Mouse (Mus musculus) limb, embryonic 14.5 days (tissue): ENCODE measurements around the gene Ggt5. TPM values are rescaled to one million over a fixed set of nuclear protein-coding genes. Genes with fewer than 3 reads are reported as not detected.

Source experiments
- ATAC-seq: fragments of 200-750 bp; cut with Nextera tagmentation; 2 replicates; pipeline ENCODE4 v1.8.0; 2017; ENCODE audit warnings: low read depth, moderate number of reproducible peaks, moderate TSS enrichment; ENCODE audit not compliant: low FRiP score
- DNase-seq: peaks from one replicate; pipeline ENCODE4 v3.0.0-alpha.2; 2015; ENCODE audit warnings: low spot score
- H3K27ac ChIP-seq: fragments of 300-500 bp; sonication (generic); replicated peaks from 2 replicates; pipeline ENCODE4 v1.5.1; 2014; ENCODE audit warnings: low read depth, mild to moderate bottlenecking, low read length, moderate library complexity, mixed read lengths
- H3K27me3 ChIP-seq: fragments of 300-500 bp; sonication (generic); 2 replicates; pipeline ENCODE4 v1.6.1; 2014; ENCODE audit warnings: low read length, mixed read lengths; ENCODE audit not compliant: control insufficient read depth, insufficient read depth
- H3K36me3 ChIP-seq: fragments of 300-500 bp; sonication (generic); 2 replicates; pipeline ENCODE4 v1.6.1; 2014; ENCODE audit warnings: mild to moderate bottlenecking, low read length, moderate library complexity, mixed read lengths; ENCODE audit not compliant: control insufficient read depth, insufficient read depth
- H3K4me1 ChIP-seq: fragments of 300-500 bp; sonication (generic); 2 replicates; pipeline ENCODE4 v1.6.1; 2014; ENCODE audit warnings: antibody characterized with exemption, low read length, mixed read lengths; ENCODE audit not compliant: control insufficient read depth, insufficient read depth
- H3K4me2 ChIP-seq: fragments of 300-500 bp; sonication (generic); replicated peaks from 2 replicates; pipeline ENCODE4 v1.6.1; 2014; ENCODE audit warnings: low read depth, mild to moderate bottlenecking, low read length, moderate library complexity; ENCODE audit not compliant: severe bottlenecking
- H3K4me3 ChIP-seq: fragments of 300-500 bp; sonication (generic); replicated peaks from 2 replicates; pipeline ENCODE4 v1.5.1; 2014; ENCODE audit warnings: low read length
- H3K9ac ChIP-seq: fragments of 300-500 bp; sonication (generic); 2 replicates; pipeline ENCODE4 v1.6.1; 2014; ENCODE audit warnings: mild to moderate bottlenecking, low read depth, low read length, moderate library complexity; ENCODE audit not compliant: severe bottlenecking
- H3K9me3 ChIP-seq: fragments of 300-500 bp; sonication (generic); 2 replicates; pipeline ENCODE4 v1.6.1; 2016; ENCODE audit warnings: low read length; ENCODE audit not compliant: control insufficient read depth
- POLR2A ChIP-seq: fragments of 200-500 bp; IDR thresholded peaks from 2 replicates; pipeline ENCODE4 v1.8.0; 2012; ENCODE audit warnings: inconsistent platforms, mild to moderate bottlenecking, moderate library complexity, borderline replicate concordance; ENCODE audit not compliant: insufficient read depth, insufficient read length; ENCODE audit errors: extremely low read depth
- WGBS: fragments of 180-500 bp; shearing (Covaris S2); extraction: QIAGEN DNeasy Blood & Tissue Kit; methylation state at CpG from one replicate; pipeline ENCODE4 v1.1.7; 2014; 5-methylcytosine and 5-hydroxymethylcytosine counted together
- polyA plus RNA-seq, 2 experiments: library from polyadenylated mRNA; depleted of rRNA in 1 of 2; stranded (reverse) in 1 of 2; unstranded in 1 of 2; fragments of >200 nt; fragmentation: Nextera tagmentation in 1 of 2; extraction: Ambion mirVana in 1 of 2; gene quantifications; 2 replicates each; pipeline versions ENCODE4 v1.2.1 to v1.2.3; 2012 to 2014

Ggt5 gene
- polyA plus RNA-seq, 2 experiments = 1.1 to 7.5 TPM

- Histone ChIP-seq H3K27ac (no peak overlapping the region), H3K9ac (no peak overlapping the region), H3K36me3 (no peaks in the 10 kb centered on the region), H3K4me3 (no peak overlapping the region), H3K9me3 (no peaks in the 10 kb centered on the region), H3K4me1 (no peaks in the 10 kb centered on the region), H3K27me3 (no peaks in the 10 kb centered on the region), H3K4me2 (no peak overlapping the region)
- DNase-seq (no peak), ATAC-seq (no peak)
- WGBS = 45% methylated on average over 5 of the region's 5 CpGs
- TF ChIP-seq POLR2A = no peak
These were observed 21.1 kb upstream of the Ggt5 start for GRCm38 (mm10) chr10:75568029-75568428.

- Histone ChIP-seq H3K9ac (no peak overlapping the region), H3K27me3 (no peaks in the 10 kb centered on the region), H3K36me3 (no peaks in the 10 kb centered on the region), H3K27ac (no peak overlapping the region), H3K4me2 (no peak overlapping the region), H3K9me3 (no peaks in the 10 kb centered on the region), H3K4me1 (no peaks in the 10 kb centered on the region), H3K4me3 (no peak overlapping the region)
- no peak for DNase-seq
- TF ChIP-seq POLR2A = no peak
- 7% methylated on average over 11 of the region's 11 CpGs for WGBS
- ATAC-seq = no peak
These were observed 20.7 kb upstream of the Ggt5 start for GRCm38 (mm10) chr10:75568441-75568840.

GRCm38 (mm10) chr10:75568851-75569250 lies 20.3 kb upstream of the Ggt5 start:
- Histone ChIP-seq H3K9me3 (no peaks in the 10 kb centered on the region), H3K27me3 (no peaks in the 10 kb centered on the region), H3K4me3 (no peak overlapping the region), H3K36me3 (no peaks in the 10 kb centered on the region), H3K9ac (no peak overlapping the region), H3K4me1 (no peaks in the 10 kb centered on the region), H3K27ac (no peak overlapping the region), H3K4me2 (no peak overlapping the region)
- 25% methylated on average over 4 of the region's 4 CpGs for WGBS
- ATAC-seq (no peak), DNase-seq (no peak)
- no peak for TF ChIP-seq POLR2A

- H3K4me3 ChIP-seq = no peak overlapping the region
- no peak overlapping the region for H3K9ac ChIP-seq
- H3K4me1 ChIP-seq = no peaks in the 10 kb centered on the region
- H3K27ac ChIP-seq = no peak overlapping the region
- ATAC-seq (no peak), DNase-seq (no peak)
- TF ChIP-seq POLR2A = no peak
- no peaks in the 10 kb centered on the region for H3K36me3 ChIP-seq
- no peaks in the 10 kb centered on the region for H3K27me3 ChIP-seq
- no peak overlapping the region for H3K4me2 ChIP-seq
- 23% methylated on average over 10 of the region's 10 CpGs for WGBS
- H3K9me3 ChIP-seq = no peaks in the 10 kb centered on the region
These were observed 18.0 kb upstream of the Ggt5 start for GRCm38 (mm10) chr10:75570981-75571657.

- Histone ChIP-seq H3K4me3 (no peak overlapping the region), H3K4me2 (no peak overlapping the region), H3K27me3 (no peaks in the 10 kb centered on the region), H3K9ac (no peak overlapping the region), H3K4me1 (no peaks in the 10 kb centered on the region), H3K36me3 (no peaks in the 10 kb centered on the region), H3K27ac (no peak overlapping the region), H3K9me3 (no peaks in the 10 kb centered on the region)
- ATAC-seq (no peak), DNase-seq (no peak)
- WGBS = 46% methylated on average over 9 of the region's 9 CpGs
- no peak for TF ChIP-seq POLR2A
These were observed 17.2 kb upstream of the Ggt5 start for GRCm38 (mm10) chr10:75571937-75572336.
